Mouse (Mus musculus): ENCODE data around the gene Slc38a1. TPM values are rescaled to one million over a fixed set of nuclear protein-coding genes. Genes with fewer than 3 reads are reported as not detected.
A peak's percentile ranks its signal among the peaks of the same experiment; 100 is the strongest.

The Slc38a1 gene
- total and polyA plus RNA-seq, 2 experiments = 0.74 to 2.0 TPM

GRCm38 (mm10) chr15:96602043-96602442 lies 40.7 kb downstream of the Slc38a1 start:
- peaks cover 2% of the 10 kb centered on the region; the same call in 1 of the 2 replicates for H3K4me1 ChIP-seq (ENCODE audit: control insufficient read depth, insufficient read depth, low read length)
- H3K4me3 ChIP-seq (ENCODE audit: insufficient read depth, low read depth, low read length) = no peak overlapping the region
- no peak overlapping the region for H3K9ac ChIP-seq (ENCODE audit: low read depth, low read length)
- no peaks in the 10 kb centered on the region for H3K27me3 ChIP-seq (ENCODE audit: control insufficient read depth, insufficient read depth, low read length)
- no peaks in the 10 kb centered on the region for H3K36me3 ChIP-seq (ENCODE audit: control insufficient read depth, insufficient read depth, low read length)
- TF ChIP-seq CTCF (IDR thresholded peaks at IDR 0.05; ENCODE audit: low read depth, low read length) (no peak), POLR2A (IDR thresholded peaks at IDR 0.05; ENCODE audit: extremely low read depth, insufficient read depth, low read length) (no peak)
- no peak for DNase-seq (ENCODE audit: extremely low read depth, low read depth, low spot score)
- H3K27ac ChIP-seq (replicated peaks; ENCODE audit: insufficient read depth, low read depth, low read length) = no peak overlapping the region
- 93% methylated on average over 16 of the region's 16 CpGs for WGBS
- H3K79me2 ChIP-seq (ENCODE audit: control insufficient read depth, insufficient read depth, low read length) = no peaks in the 10 kb centered on the region

- Histone ChIP-seq H3K27me3 (ENCODE audit: control insufficient read depth, insufficient read depth, low read length) (no peaks in the 10 kb centered on the region), H3K36me3 (ENCODE audit: control insufficient read depth, insufficient read depth, low read length) (no peaks in the 10 kb centered on the region), H3K9ac (ENCODE audit: low read depth, low read length) (no peak overlapping the region), H3K27ac (replicated peaks; ENCODE audit: insufficient read depth, low read depth, low read length) (no peak overlapping the region), H3K4me3 (ENCODE audit: insufficient read depth, low read depth, low read length) (no peak overlapping the region), H3K79me2 (ENCODE audit: control insufficient read depth, insufficient read depth, low read length) (no peaks in the 10 kb centered on the region), H3K4me1 (ENCODE audit: control insufficient read depth, insufficient read depth, low read length) (peaks cover 2% of the 10 kb centered on the region; the same call in 1 of the 2 replicates)
- TF ChIP-seq POLR2A (IDR thresholded peaks at IDR 0.05; ENCODE audit: extremely low read depth, insufficient read depth, low read length) (no peak), CTCF (IDR thresholded peaks at IDR 0.05; ENCODE audit: low read depth, low read length) (no peak)
- peak; percentile 70 for DNase-seq (ENCODE audit: extremely low read depth, low read depth, low spot score)
- 47% methylated on average over 21 of the region's 21 CpGs for WGBS
These were observed 42.6 kb downstream of the Slc38a1 start for GRCm38 (mm10) chr15:96599852-96600781.

GRCm38 (mm10) chr15:96598888-96599578 lies 43.7 kb downstream of the Slc38a1 start:
- no peak overlapping the region for H3K4me3 ChIP-seq (ENCODE audit: insufficient read depth, low read depth, low read length)
- no peak overlapping the region for H3K27ac ChIP-seq (replicated peaks; ENCODE audit: insufficient read depth, low read depth, low read length)
- no peaks in the 10 kb centered on the region for H3K36me3 ChIP-seq (ENCODE audit: control insufficient read depth, insufficient read depth, low read length)
- TF ChIP-seq POLR2A (IDR thresholded peaks at IDR 0.05; ENCODE audit: extremely low read depth, insufficient read depth, low read length) = no peak
- no peak for TF ChIP-seq CTCF (IDR thresholded peaks at IDR 0.05; ENCODE audit: low read depth, low read length)
- no peak for DNase-seq (ENCODE audit: extremely low read depth, low read depth, low spot score)
- H3K27me3 ChIP-seq (ENCODE audit: control insufficient read depth, insufficient read depth, low read length) = no peaks in the 10 kb centered on the region
- H3K9ac ChIP-seq (ENCODE audit: low read depth, low read length) = no peak overlapping the region
- no peaks in the 10 kb centered on the region for H3K79me2 ChIP-seq (ENCODE audit: control insufficient read depth, insufficient read depth, low read length)
- 73% methylated on average over 11 of the region's 11 CpGs for WGBS
- H3K4me1 ChIP-seq (ENCODE audit: control insufficient read depth, insufficient read depth, low read length) = peaks cover 2% of the 10 kb centered on the region; the same call in 1 of the 2 replicates

GRCm38 (mm10) chr15:96597116-96597515 lies 45.6 kb downstream of the Slc38a1 start:
- Histone ChIP-seq H3K4me1 (ENCODE audit: control insufficient read depth, insufficient read depth, low read length) (peaks cover 2% of the 10 kb centered on the region; the same call in 1 of the 2 replicates), H3K36me3 (ENCODE audit: control insufficient read depth, insufficient read depth, low read length) (no peaks in the 10 kb centered on the region), H3K4me3 (ENCODE audit: insufficient read depth, low read depth, low read length) (no peak overlapping the region), H3K27ac (replicated peaks; ENCODE audit: insufficient read depth, low read depth, low read length) (no peak overlapping the region), H3K27me3 (ENCODE audit: control insufficient read depth, insufficient read depth, low read length) (no peaks in the 10 kb centered on the region), H3K9ac (ENCODE audit: low read depth, low read length) (no peak overlapping the region), H3K79me2 (ENCODE audit: control insufficient read depth, insufficient read depth, low read length) (no peaks in the 10 kb centered on the region)
- no peak for TF ChIP-seq POLR2A (IDR thresholded peaks at IDR 0.05; ENCODE audit: extremely low read depth, insufficient read depth, low read length)
- TF ChIP-seq CTCF (IDR thresholded peaks at IDR 0.05; ENCODE audit: low read depth, low read length) = no peak
- 96% methylated on average over 9 of the region's 9 CpGs for WGBS
- DNase-seq (ENCODE audit: extremely low read depth, low read depth, low spot score) = no peak

- no peak overlapping the region for H3K27ac ChIP-seq (replicated peaks; ENCODE audit: insufficient read depth, low read depth, low read length)
- no peaks in the 10 kb centered on the region for H3K27me3 ChIP-seq (ENCODE audit: control insufficient read depth, insufficient read depth, low read length)
- H3K79me2 ChIP-seq (ENCODE audit: control insufficient read depth, insufficient read depth, low read length) = no peaks in the 10 kb centered on the region
- no peaks in the 10 kb centered on the region for H3K36me3 ChIP-seq (ENCODE audit: control insufficient read depth, insufficient read depth, low read length)
- no peak overlapping the region for H3K4me3 ChIP-seq (ENCODE audit: insufficient read depth, low read depth, low read length)
- DNase-seq (ENCODE audit: extremely low read depth, low read depth, low spot score) = no peak
- no peak for TF ChIP-seq CTCF (IDR thresholded peaks at IDR 0.05; ENCODE audit: low read depth, low read length)
- no peak for TF ChIP-seq POLR2A (IDR thresholded peaks at IDR 0.05; ENCODE audit: extremely low read depth, insufficient read depth, low read length)
- H3K9ac ChIP-seq (ENCODE audit: low read depth, low read length) = no peak overlapping the region
- WGBS = 91% methylated on average over 7 of the region's 7 CpGs
- no peaks in the 10 kb centered on the region for H3K4me1 ChIP-seq (ENCODE audit: control insufficient read depth, insufficient read depth, low read length)
These were observed 48.4 kb downstream of the Slc38a1 start for GRCm38 (mm10) chr15:96594316-96594715.

Measured in liver, adult 2 months (tissue).